Mouse (Mus musculus): ENCODE results near the gene Coro2a. TPM values are rescaled to one million over a fixed set of nuclear protein-coding genes. Genes with fewer than 3 reads are reported as not detected.
"Not testable (repeated sequence)": the region's sequence is repeated elsewhere in the genome, so short reads cannot be mapped to it uniquely, and the experiment has no call there.

Coro2a gene
- polyA plus RNA-seq, 1 experiment = 312 TPM

- Histone ChIP-seq H3K27me3 (ENCODE audit: control insufficient read depth, insufficient read depth, low read length) (no peaks in the 10 kb centered on the region), H3K4me1 (ENCODE audit: control insufficient read depth, insufficient read depth, insufficient read length, low read length) (peaks cover 7% of the 10 kb centered on the region), H3K4me3 (ENCODE audit: low read depth, low read length) (no peak overlapping the region), H3K36me3 (ENCODE audit: control insufficient read depth, insufficient read depth, low read length) (no peaks in the 10 kb centered on the region), H3K27ac (ENCODE audit: insufficient read depth, low read depth, low read length) (no peak overlapping the region)
- WGBS = 82% methylated on average over 8 of the region's 8 CpGs
- TF ChIP-seq CTCF (IDR thresholded peaks at IDR 0.05; ENCODE audit: extremely low read depth, insufficient read length, insufficient replicate concordance, low read depth, low read length) (no peak), POLR2A (IDR thresholded peaks at IDR 0.05; ENCODE audit: low read depth, low read length) (no peak)
Observed at GRCm38 (mm10) chr4:46639866-46640265, 37.9 kb upstream of the Coro2a start.

GRCm38 (mm10) chr4:46637250-46637649 lies 35.2 kb upstream of the Coro2a start:
- H3K4me3 ChIP-seq (ENCODE audit: low read depth, low read length); H3K27ac ChIP-seq (ENCODE audit: insufficient read depth, low read depth, low read length); H3K27me3 ChIP-seq (ENCODE audit: control insufficient read depth, insufficient read depth, low read length); H3K4me1 ChIP-seq (ENCODE audit: control insufficient read depth, insufficient read depth, insufficient read length, low read length); H3K36me3 ChIP-seq (ENCODE audit: control insufficient read depth, insufficient read depth, low read length): not testable (repeated sequence)
- 95% methylated on average over 10 of the region's 10 CpGs for WGBS

- 81% methylated on average over 16 of the region's 16 CpGs for WGBS
- H3K36me3 ChIP-seq (ENCODE audit: control insufficient read depth, insufficient read depth, low read length) = no peaks in the 10 kb centered on the region
Observed at GRCm38 (mm10) chr4:46635702-46636430, 33.9 kb upstream of the Coro2a start.

GRCm38 (mm10) chr4:46634881-46635280 lies 32.9 kb upstream of the Coro2a start:
- 85% methylated on average over 6 of the region's 6 CpGs for WGBS
- no peak for TF ChIP-seq CTCF (IDR thresholded peaks at IDR 0.05; ENCODE audit: extremely low read depth, insufficient read length, insufficient replicate concordance, low read depth, low read length)
- TF ChIP-seq POLR2A (IDR thresholded peaks at IDR 0.05; ENCODE audit: low read depth, low read length) = no peak
- Histone ChIP-seq H3K4me1 (ENCODE audit: control insufficient read depth, insufficient read depth, insufficient read length, low read length) (peaks cover 4% of the 10 kb centered on the region), H3K27me3 (ENCODE audit: control insufficient read depth, insufficient read depth, low read length) (no peaks in the 10 kb centered on the region), H3K36me3 (ENCODE audit: control insufficient read depth, insufficient read depth, low read length) (no peaks in the 10 kb centered on the region), H3K4me3 (ENCODE audit: low read depth, low read length) (no peak overlapping the region), H3K27ac (ENCODE audit: insufficient read depth, low read depth, low read length) (no peak overlapping the region)

More at GRCm38 (mm10) chr4:46635702-46636430, 33.9 kb upstream of the Coro2a start:
- Histone ChIP-seq H3K4me1 (ENCODE audit: control insufficient read depth, insufficient read depth, insufficient read length, low read length) (peaks cover 3% of the 10 kb centered on the region), H3K4me3 (ENCODE audit: low read depth, low read length) (no peak overlapping the region), H3K27ac (ENCODE audit: insufficient read depth, low read depth, low read length) (no peak overlapping the region), H3K27me3 (ENCODE audit: control insufficient read depth, insufficient read depth, low read length) (no peaks in the 10 kb centered on the region)
- TF ChIP-seq CTCF (IDR thresholded peaks at IDR 0.05; ENCODE audit: extremely low read depth, insufficient read length, insufficient replicate concordance, low read depth, low read length) (no peak), POLR2A (IDR thresholded peaks at IDR 0.05; ENCODE audit: low read depth, low read length) (no peak)

GRCm38 (mm10) chr4:46633565-46633964 lies 31.6 kb upstream of the Coro2a start:
- not testable (repeated sequence) for H3K4me3 ChIP-seq (ENCODE audit: low read depth, low read length); H3K27me3 ChIP-seq (ENCODE audit: control insufficient read depth, insufficient read depth, low read length); H3K36me3 ChIP-seq (ENCODE audit: control insufficient read depth, insufficient read depth, low read length); H3K27ac ChIP-seq (ENCODE audit: insufficient read depth, low read depth, low read length)
- peaks cover 13% of the 10 kb centered on the region for H3K4me1 ChIP-seq (ENCODE audit: control insufficient read depth, insufficient read depth, insufficient read length, low read length)
- 38% methylated on average over 6 of the region's 6 CpGs for WGBS

- no peak for TF ChIP-seq CTCF (IDR thresholded peaks at IDR 0.05; ENCODE audit: extremely low read depth, insufficient read length, insufficient replicate concordance, low read depth, low read length)
- no peak for TF ChIP-seq POLR2A (IDR thresholded peaks at IDR 0.05; ENCODE audit: low read depth, low read length)
- H3K4me1 ChIP-seq (ENCODE audit: control insufficient read depth, insufficient read depth, insufficient read length, low read length) = peaks cover 13% of the 10 kb centered on the region
- no peak overlapping the region for H3K4me3 ChIP-seq (ENCODE audit: low read depth, low read length)
- no peak overlapping the region for H3K27ac ChIP-seq (ENCODE audit: insufficient read depth, low read depth, low read length)
- 68% methylated on average over 2 of the region's 2 CpGs for WGBS
- no peaks in the 10 kb centered on the region for H3K27me3 ChIP-seq (ENCODE audit: control insufficient read depth, insufficient read depth, low read length)
- no peaks in the 10 kb centered on the region; the same call in 1 of the 2 replicates for H3K36me3 ChIP-seq (ENCODE audit: control insufficient read depth, insufficient read depth, low read length)
Observed at GRCm38 (mm10) chr4:46632465-46632864, 30.5 kb upstream of the Coro2a start.

GRCm38 (mm10) chr4:46630390-46630789 lies 28.4 kb upstream of the Coro2a start:
- TF ChIP-seq CTCF (IDR thresholded peaks at IDR 0.05; ENCODE audit: extremely low read depth, insufficient read length, insufficient replicate concordance, low read depth, low read length) (no peak), POLR2A (IDR thresholded peaks at IDR 0.05; ENCODE audit: low read depth, low read length) (no peak)
- Histone ChIP-seq H3K36me3 (ENCODE audit: control insufficient read depth, insufficient read depth, low read length) (no peaks in the 10 kb centered on the region; the same call in 1 of the 2 replicates), H3K27ac (ENCODE audit: insufficient read depth, low read depth, low read length) (no peak overlapping the region), H3K27me3 (ENCODE audit: control insufficient read depth, insufficient read depth, low read length) (no peaks in the 10 kb centered on the region), H3K4me1 (ENCODE audit: control insufficient read depth, insufficient read depth, insufficient read length, low read length) (peaks cover 13% of the 10 kb centered on the region), H3K4me3 (ENCODE audit: low read depth, low read length) (no peak overlapping the region)
- 56% methylated on average over 9 of the region's 9 CpGs for whole genome bisulfite sequencing

Measured in small intestine, adult 2 months (tissue).